Mouse (Mus musculus): ENCODE measurements at regions not wholly inside any gene's neighbourhood (a gene's known extent, or its start where the extent isn't known, plus 50 kb on each side); places are given as distances from the start of the nearest gene placed in this dataset.

- ATAC-seq (ENCODE audit: low FRiP score, low TSS enrichment): no peak
- H3K4me2 ChIP-seq (replicated peaks; ENCODE audit: low read depth, low read length): no peak overlapping the region
- no peak overlapping the region for H3K27ac ChIP-seq (ENCODE audit: low read depth, low read length)
- H3K9me3 ChIP-seq (ENCODE audit: control insufficient read depth, low read length): no peaks in the 10 kb centered on the region
- no peak overlapping the region for H3K9ac ChIP-seq (ENCODE audit: low read depth, low read length)
- no peaks in the 10 kb centered on the region for H3K27me3 ChIP-seq (ENCODE audit: control insufficient read depth, insufficient read depth, low read length)
- 0 out of 2 replicates have a peak, but pooled peaks cover 7% of the 10 kb centered on the region for H3K4me1 ChIP-seq (ENCODE audit: control insufficient read depth, insufficient read depth, low read length)
- H3K4me3 ChIP-seq (ENCODE audit: low read length): no peak overlapping the region
- 26% methylated on average over 4 of the region's 4 CpGs for WGBS
- no peaks in the 10 kb centered on the region for H3K36me3 ChIP-seq (ENCODE audit: control insufficient read depth, insufficient read depth, low read length)
These were observed 72.4 kb upstream of the Spag17 start for GRCm38 (mm10) chr3:99812836-99813235.

GRCm38 (mm10) chr3:99815115-99815514 is 70.1 kb upstream of the Spag17 start:
- no peaks in the 10 kb centered on the region for H3K27me3 ChIP-seq (ENCODE audit: control insufficient read depth, insufficient read depth, low read length)
- no peak overlapping the region for H3K4me3 ChIP-seq (ENCODE audit: low read length)
- H3K9ac ChIP-seq (ENCODE audit: low read depth, low read length): no peak overlapping the region
- no peak overlapping the region for H3K27ac ChIP-seq (ENCODE audit: low read depth, low read length)
- H3K4me1 ChIP-seq (ENCODE audit: control insufficient read depth, insufficient read depth, low read length): 0 out of 2 replicates have a peak, but pooled peaks cover 7% of the 10 kb centered on the region
- no peaks in the 10 kb centered on the region for H3K9me3 ChIP-seq (ENCODE audit: control insufficient read depth, low read length)
- 24% methylated on average over 3 of the region's 3 CpGs for WGBS
- no peaks in the 10 kb centered on the region for H3K36me3 ChIP-seq (ENCODE audit: control insufficient read depth, insufficient read depth, low read length)
- no peak overlapping the region for H3K4me2 ChIP-seq (replicated peaks; ENCODE audit: low read depth, low read length)
- peak; percentile 54; the same call in 1 of the 2 replicates for ATAC-seq (ENCODE audit: low FRiP score, low TSS enrichment)

GRCm38 (mm10) chr3:99817965-99818364 is 67.2 kb upstream of the Spag17 start:
- no peak overlapping the region for H3K4me3 ChIP-seq (ENCODE audit: low read length)
- no peak overlapping the region for H3K27ac ChIP-seq (ENCODE audit: low read depth, low read length)

GRCm38 (mm10) chr3:99822735-99823134 is 62.5 kb upstream of the Spag17 start:
- Histone ChIP-seq H3K27me3 (ENCODE audit: control insufficient read depth, insufficient read depth, low read length) (no peaks in the 10 kb centered on the region), H3K27ac (ENCODE audit: low read depth, low read length) (no peak overlapping the region), H3K4me1 (ENCODE audit: control insufficient read depth, insufficient read depth, low read length) (no peaks in the 10 kb centered on the region), H3K36me3 (ENCODE audit: control insufficient read depth, insufficient read depth, low read length) (no peaks in the 10 kb centered on the region), H3K9ac (ENCODE audit: low read depth, low read length) (no peak overlapping the region), H3K4me3 (ENCODE audit: low read length) (no peak overlapping the region), H3K9me3 (ENCODE audit: control insufficient read depth, low read length) (no peaks in the 10 kb centered on the region), H3K4me2 (replicated peaks; ENCODE audit: low read depth, low read length) (no peak overlapping the region)
- 85% methylated on average over 5 of the region's 5 CpGs for WGBS
- ATAC-seq (ENCODE audit: low FRiP score, low TSS enrichment): no peak

More at GRCm38 (mm10) chr3:99817965-99818364, 67.2 kb upstream of the Spag17 start:
- Histone ChIP-seq H3K9me3 (ENCODE audit: control insufficient read depth, low read length) (no peaks in the 10 kb centered on the region), H3K36me3 (ENCODE audit: control insufficient read depth, insufficient read depth, low read length) (no peaks in the 10 kb centered on the region), H3K4me2 (replicated peaks; ENCODE audit: low read depth, low read length) (no peak overlapping the region; the same call in 1 of the 2 replicates), H3K27me3 (ENCODE audit: control insufficient read depth, insufficient read depth, low read length) (no peaks in the 10 kb centered on the region), H3K4me1 (ENCODE audit: control insufficient read depth, insufficient read depth, low read length) (0 out of 2 replicates have a peak, but pooled peaks cover 5% of the 10 kb centered on the region), H3K9ac (ENCODE audit: low read depth, low read length) (no peak overlapping the region)
- 21% methylated on average over 8 of the region's 8 CpGs for WGBS
- ATAC-seq (ENCODE audit: low FRiP score, low TSS enrichment): peak; percentile 75

GRCm38 (mm10) chr3:99823256-99823655 is 62.0 kb upstream of the Spag17 start:
- H3K9ac ChIP-seq (ENCODE audit: low read depth, low read length): no peak overlapping the region
- no peaks in the 10 kb centered on the region for H3K36me3 ChIP-seq (ENCODE audit: control insufficient read depth, insufficient read depth, low read length)
- 80% methylated on average over 3 of the region's 3 CpGs for WGBS
- no peak overlapping the region for H3K4me2 ChIP-seq (replicated peaks; ENCODE audit: low read depth, low read length)
- no peaks in the 10 kb centered on the region for H3K27me3 ChIP-seq (ENCODE audit: control insufficient read depth, insufficient read depth, low read length)
- no peak overlapping the region for H3K4me3 ChIP-seq (ENCODE audit: low read length)
- H3K4me1 ChIP-seq (ENCODE audit: control insufficient read depth, insufficient read depth, low read length): no peaks in the 10 kb centered on the region
- no peak overlapping the region for H3K27ac ChIP-seq (ENCODE audit: low read depth, low read length)
- H3K9me3 ChIP-seq (ENCODE audit: control insufficient read depth, low read length): no peaks in the 10 kb centered on the region
- no peak for ATAC-seq (ENCODE audit: low FRiP score, low TSS enrichment)
